ENCODE assay signal across 11 mouse cellular contexts in genomic region chr13:4279284-4279683, GRCm38 (mm10). TPM values are rescaled to one million over a fixed set of nuclear protein-coding genes. Genes with fewer than 3 reads are reported as not detected.
A peak's percentile ranks its signal among the peaks of the same experiment; 100 is the strongest.
DNase-seq lines count a peak whose midpoint lies in the region; ATAC-seq and TF ChIP-seq lines count a peak whose summit lies in the region.
"Had no signal": no experiment of that assay in that cellular context is flagged by ENCODE, and none has a peak within 500 bp of the region (broad histone marks: within the 10 kb centered on the region; RNA-seq: fewer than 3 reads in every experiment).

TSS of gene Akr1c12 (minus strand) at chr13:4279433.

- no peaks in the 10 kb centered on the region for H3K27me3 ChIP-seq in liver, adult 2 months (ENCODE audit: control insufficient read depth, insufficient read depth, low read length)
- H3K27me3 ChIP-seq in liver, embryonic 14.5 days (ENCODE audit: control insufficient read depth, insufficient read depth, low read length), result no peaks in the 10 kb centered on the region
- H3K27me3 ChIP-seq in stomach, postnatal 0 days (ENCODE audit: control insufficient read depth, insufficient read depth, low read length), result no peaks in the 10 kb centered on the region
- no peaks in the 10 kb centered on the region for H3K27me3 ChIP-seq in limb, embryonic 10.5 days (ENCODE audit: low read depth, poor library complexity, severe bottlenecking)

- peak; percentile 96 for DNase-seq in liver, adult 2 months (ENCODE audit: extremely low read depth, low read depth, low spot score)
- DNase-seq in liver, result no peak
- peak; percentile 23 for DNase-seq in kidney, adult 18-20 months
- peak in 1 of 3 experiments; percentile 13 for DNase-seq in liver, embryonic 14.5 days (ENCODE audit: low read depth in 3 of 3, low spot score in 3 of 3)
- DNase-seq in stomach, postnatal 0 days (ENCODE audit: low spot score), result peak; percentile 42
- DNase-seq in frontal cortex, postnatal 14 days (ENCODE audit: low spot score in 2 of 2), result no peak
- DNase-seq in heart, postnatal 36 days, result no peak
- DNase-seq in limb, embryonic 10.5 days (ENCODE audit: low spot score), result no peak
- DNase-seq: cerebellum, postnatal 10 days; layer of hippocampus, postnatal 36 days; thymus, adult 2 months had no signal

- no peak for TF ChIP-seq EP300 in liver, embryonic 14.5 days (IDR thresholded peaks at IDR 0.05; ENCODE audit: low read depth)
- TF ChIP-seq EP300 in stomach, postnatal 0 days (optimal IDR thresholded peaks at IDR 0.05), result no peak

- no peak for TF ChIP-seq CTCF in liver, adult 2 months (IDR thresholded peaks at IDR 0.05; ENCODE audit: low read depth, low read length)
- no peak for TF ChIP-seq CTCF in liver, embryonic 14.5 days (IDR thresholded peaks at IDR 0.05; ENCODE audit: low read depth)
- no peak for TF ChIP-seq CTCF in stomach, postnatal 0 days (IDR thresholded peaks at IDR 0.05; ENCODE audit: low read depth)

- no peak for TF ChIP-seq POLR2A in liver, adult 2 months (IDR thresholded peaks at IDR 0.05; ENCODE audit: extremely low read depth, insufficient read depth, low read length)

- H3K4me2 ChIP-seq in liver, embryonic 14.5 days (ENCODE audit: low read depth), result peak within 1 kb of the TSS; percentile 26
- peak within 1 kb of the TSS; percentile 40 for H3K4me2 ChIP-seq in stomach, postnatal 0 days (replicated peaks; ENCODE audit: low read depth)

- intact Hi-C loops in heart, postnatal 36 days (cut with DNase I), result no loop called here

- peak within 1 kb of the TSS; percentile 82 for H3K4me3 ChIP-seq in liver, adult 2 months (ENCODE audit: insufficient read depth, low read depth, low read length)
- no peak within 1 kb of the TSS for H3K4me3 ChIP-seq in liver, embryonic 14.5 days (ENCODE audit: insufficient read depth in 1 of 2, low read depth in 2 of 2, low read length in 2 of 2)
- H3K4me3 ChIP-seq in stomach, postnatal 0 days (ENCODE audit: low read depth, low read length), result peak within 1 kb of the TSS; percentile 27
- no peak within 1 kb of the TSS for H3K4me3 ChIP-seq in limb, embryonic 10.5 days

- no peaks in the 10 kb centered on the region for H3K9me3 ChIP-seq in liver, embryonic 14.5 days (ENCODE audit: control insufficient read depth, low read length)
- no peaks in the 10 kb centered on the region for H3K9me3 ChIP-seq in stomach, postnatal 0 days (ENCODE audit: control insufficient read depth, low read length)
- H3K9me3 ChIP-seq in limb, embryonic 10.5 days (replicated peaks), result no peaks in the 10 kb centered on the region

- H3K36me3 ChIP-seq in liver, adult 2 months (ENCODE audit: control insufficient read depth, insufficient read depth, low read length), result peaks cover 2% of the 10 kb centered on the region; the same call in 1 of the 2 replicates
- no peaks in the 10 kb centered on the region for H3K36me3 ChIP-seq in liver, embryonic 14.5 days (replicated peaks; ENCODE audit: control insufficient read depth, insufficient read depth, low read depth)
- no peaks in the 10 kb centered on the region for H3K36me3 ChIP-seq in stomach, postnatal 0 days (ENCODE audit: control insufficient read depth, insufficient read depth, low read length)
- no peaks in the 10 kb centered on the region for H3K36me3 ChIP-seq in limb, embryonic 10.5 days

- H3K9ac ChIP-seq in liver, adult 2 months (ENCODE audit: low read depth, low read length), result peak within 1 kb of the TSS; percentile 72
- H3K9ac ChIP-seq in liver, embryonic 14.5 days (replicated peaks), result no peak within 1 kb of the TSS
- no peak within 1 kb of the TSS for H3K9ac ChIP-seq in stomach, postnatal 0 days (ENCODE audit: low read length)

- peak; percentile 68 for ATAC-seq in liver, embryonic 14.5 days (ENCODE audit: insufficient read depth)
- ATAC-seq in stomach, postnatal 0 days (ENCODE audit: low FRiP score, low TSS enrichment), result peak; percentile 98

- H3K79me2 ChIP-seq in liver, adult 2 months (ENCODE audit: control insufficient read depth, insufficient read depth, low read length), result peaks cover 9% of the 10 kb centered on the region; the same call in 1 of the 2 replicates

- peaks cover 8% of the 10 kb centered on the region; the same call in 1 of the 2 replicates for H3K4me1 ChIP-seq in liver, adult 2 months (ENCODE audit: control insufficient read depth, insufficient read depth, low read length)
- H3K4me1 ChIP-seq in liver, embryonic 14.5 days (replicated peaks; ENCODE audit: control insufficient read depth in 2 of 2, insufficient read depth in 2 of 2, low read length in 1 of 2), result no peaks in the 10 kb centered on the region
- no peaks in the 10 kb centered on the region for H3K4me1 ChIP-seq in stomach, postnatal 0 days (replicated peaks; ENCODE audit: control insufficient read depth, insufficient read depth)
- H3K4me1 ChIP-seq in limb, embryonic 10.5 days, result no peaks in the 10 kb centered on the region

- WGBS in liver, adult 2 months, result 9% methylated on average over 4 of the region's 4 CpGs
- 34% methylated on average over 4 of the region's 4 CpGs for WGBS in liver, embryonic 14.5 days (ENCODE audit: insufficient replicate concordance)
- 23% methylated on average over 4 of the region's 4 CpGs for WGBS in stomach, postnatal 0 days
- WGBS in limb, embryonic 10.5 days, result 73% methylated on average over 4 of the region's 4 CpGs

- H3K27ac ChIP-seq in liver, adult 2 months (replicated peaks; ENCODE audit: insufficient read depth, low read depth, low read length), result peak within 1 kb of the TSS; percentile 85
- H3K27ac ChIP-seq in liver, embryonic 14.5 days, result no peak within 1 kb of the TSS
- peak within 1 kb of the TSS; percentile 61; the same call in 1 of the 2 replicates for H3K27ac ChIP-seq in stomach, postnatal 0 days (replicated peaks)
- no peak within 1 kb of the TSS for H3K27ac ChIP-seq in limb, embryonic 10.5 days

RNA-seq across cellular contexts. Expression of gene Akr1c12, which starts in this region (rescaled TPM):
- 97.7 and 125 TPM in 2 replicates for total RNA-seq in liver, adult 2 months (2014; rRNA removed)
- polyA plus RNA-seq in liver, adult 2 months (2012; rRNA removed), result 21.0 and 22.8 TPM in 2 replicates
- polyA plus RNA-seq in liver, embryonic 14.5 days (2012; rRNA removed), result 3.9 and 7.1 TPM in 2 replicates
- 13.8 and 15.1 TPM in 2 replicates for polyA plus RNA-seq in liver, embryonic 14.5 days (2014; fragmentation: Nextera tagmentation; extraction: Ambion mirVana)
- polyA plus RNA-seq in stomach, postnatal 0 days (2015; fragmentation: Nextera tagmentation; extraction: Ambion mirVana), result 76.1 and 81.8 TPM in 2 replicates
- total RNA-seq in heart, postnatal 36 days (2021), result not detected
- polyA plus RNA-seq in limb, embryonic 10.5 days (2016; fragmentation: Nextera tagmentation; extraction: Ambion mirVana), result 0.29 TPM in 2 replicates
- total RNA-seq: layer of hippocampus, postnatal 36 days had no signal

Comparison
In these comparisons a context has a peak if more than half of its experiments do, and no peak if none do; other contexts are left out.
1. RNA of gene Akr1c12 (total RNA-seq): 97.7 to 125 TPM in liver, adult 2 months; not detected in heart, postnatal 36 days; every median in the first group is over 10 times any median in the second.
2. DNase-seq: peak in liver, adult 2 months (single experiment), kidney, adult 18-20 months (single experiment) and stomach, postnatal 0 days (single experiment); none in liver (single experiment), frontal cortex, postnatal 14 days (0 of 2), heart, postnatal 36 days (0 of 2) and limb, embryonic 10.5 days (single experiment).
3. H3K27ac ChIP-seq: peak in liver, adult 2 months (single experiment) and stomach, postnatal 0 days (single experiment); none in liver, embryonic 14.5 days (single experiment) and limb, embryonic 10.5 days (single experiment).
4. H3K4me3 ChIP-seq: peak in liver, adult 2 months (single experiment) and stomach, postnatal 0 days (single experiment); none in liver, embryonic 14.5 days (0 of 2) and limb, embryonic 10.5 days (single experiment).